Mouse (Mus musculus): Measurements from ENCODE around the gene Nup88.

DNA sequence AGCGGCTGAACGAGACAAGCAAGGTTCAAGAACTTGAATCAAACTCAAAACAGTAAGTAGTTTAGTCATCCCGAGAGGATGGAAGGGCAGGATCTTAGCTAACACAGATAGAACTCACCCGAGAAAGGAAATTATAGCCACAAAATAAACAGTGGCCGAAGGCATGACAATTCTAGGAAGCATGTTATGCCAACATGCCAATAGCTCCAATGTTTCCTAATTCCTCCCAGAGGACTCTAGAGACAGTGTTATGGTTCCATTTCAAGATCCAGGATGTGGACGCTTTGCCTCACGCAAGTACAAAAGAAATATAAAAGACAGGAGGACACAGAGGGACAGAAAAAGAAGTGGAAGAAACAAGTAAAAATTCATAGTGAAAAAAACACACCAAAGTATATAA is 38.1 kb upstream of the Nup88 start:
- no peak for TF ChIP-seq CTCF (IDR thresholded peaks at IDR 0.05; ENCODE audit: borderline replicate concordance, control insufficient read depth, extremely low read depth, insufficient read depth, low read length, poor library complexity)
- TF ChIP-seq POLR2A (IDR thresholded peaks at IDR 0.05; ENCODE audit: control insufficient read depth, extremely low read depth, insufficient read depth, low read length, poor library complexity), result no peak
